Mouse (Mus musculus): ENCODE measurements around the gene Csk.

DNA sequence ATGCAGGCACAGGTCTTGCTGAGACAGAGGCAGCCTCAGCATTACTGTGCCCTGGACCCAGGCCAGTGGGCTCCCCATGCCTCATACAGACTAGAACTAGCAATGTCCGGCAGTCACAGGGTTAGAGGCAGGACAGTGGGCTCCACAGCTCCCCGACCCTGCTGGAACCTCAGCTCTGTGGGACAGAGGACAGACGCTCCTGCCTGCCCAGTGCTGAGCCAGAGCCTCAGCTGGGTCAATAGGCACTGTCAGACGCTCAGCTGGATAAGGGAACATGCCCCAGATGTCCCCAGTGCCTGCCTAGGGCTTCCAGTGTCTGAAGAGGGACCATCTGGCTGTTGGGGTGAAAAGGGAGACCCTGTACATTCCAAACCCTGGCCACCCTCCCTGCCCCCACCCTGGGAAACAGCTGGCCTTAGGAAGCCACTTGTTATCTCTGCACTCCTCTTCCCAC lies 55.5 kb downstream of the Csk start:
- TF ChIP-seq CTCF (IDR thresholded peaks at IDR 0.05; ENCODE audit: low read depth, low read length) (no peak), TAL1 (conservative IDR thresholded peaks at IDR 0.05; ENCODE audit: low read depth, low read length) (no peak), POLR2AphosphoS5 (IDR thresholded peaks at IDR 0.05; ENCODE audit: insufficient replicate concordance, low read depth, low read length) (no peak)

All from G1E (cell line).